Mouse (Mus musculus): ENCODE data around the gene Bahd1. TPM values are rescaled to one million over a fixed set of nuclear protein-coding genes. Genes with fewer than 3 reads are reported as not detected.

Bahd1 gene
- polyA plus RNA-seq, 1 experiment from 2014 or later: 1.7 TPM

DNA sequence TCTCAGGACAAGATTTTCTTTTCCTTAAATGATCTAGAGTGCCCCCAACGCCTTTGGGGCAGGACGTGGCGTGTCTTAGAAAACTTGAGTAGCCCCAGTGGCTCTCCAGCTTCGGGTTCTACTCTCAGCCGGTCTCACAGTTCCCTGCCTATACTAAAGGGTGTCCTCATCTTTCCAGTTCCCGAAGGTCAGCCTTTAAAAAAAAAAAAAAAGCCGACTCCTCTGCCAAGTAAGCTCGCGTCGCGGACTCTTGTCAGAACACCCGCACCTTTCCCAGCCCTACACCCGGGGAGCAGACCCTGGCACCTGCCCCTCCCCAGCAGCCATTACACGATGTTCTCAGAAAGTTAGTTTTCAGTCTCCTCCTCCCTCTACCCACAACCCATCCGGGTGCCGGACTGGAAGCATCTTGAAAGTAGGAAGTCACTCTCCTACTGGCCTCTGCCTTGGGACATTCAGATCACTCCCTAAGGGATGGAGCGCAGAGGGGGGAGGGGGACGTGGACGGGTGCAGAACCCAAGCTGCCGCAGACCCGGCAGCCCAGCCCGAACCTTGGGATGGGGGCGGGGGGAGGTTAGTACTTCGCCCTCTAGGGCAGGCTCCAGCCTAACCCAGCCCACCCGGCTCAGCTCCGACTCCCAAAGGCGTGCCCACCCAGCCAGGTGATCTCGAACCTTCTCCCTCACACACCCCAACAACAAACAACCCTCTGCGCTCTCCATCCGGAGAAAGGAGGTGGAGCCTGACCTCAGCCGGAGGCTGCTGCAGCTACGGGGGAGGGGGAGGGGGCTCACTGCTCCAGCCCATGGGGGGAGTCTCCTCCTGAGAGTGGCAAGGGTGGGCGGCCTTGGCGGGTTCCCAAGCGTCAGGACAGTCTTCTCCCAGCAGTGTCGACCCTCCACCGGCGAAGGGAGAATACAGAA lies 3.9 kb upstream of the Bahd1 start:
- H3K9ac ChIP-seq (ENCODE audit: low read depth, low read length): peak overlapping the region; percentile 27; the same call in 1 of the 2 replicates
- no peaks in the 10 kb centered on the region for H3K9me3 ChIP-seq (ENCODE audit: control insufficient read depth, low read length)
- H3K4me3 ChIP-seq (ENCODE audit: low read depth, low read length): peak overlapping the region; percentile 48
- peaks cover 85% of the 10 kb centered on the region for H3K27me3 ChIP-seq (replicated peaks; ENCODE audit: control insufficient read depth, insufficient read depth, low read length)
- peak overlapping the region; percentile 77 for H3K4me2 ChIP-seq
- H3K27ac ChIP-seq (ENCODE audit: low read depth, low read length): no peak overlapping the region
- DNase-seq (ENCODE audit: low spot score): peak; percentile 55
- no peak for ATAC-seq (replicated peaks; ENCODE audit: low FRiP score)
- H3K36me3 ChIP-seq (ENCODE audit: control insufficient read depth, insufficient read depth, low read length): no peaks in the 10 kb centered on the region
- WGBS: 3% methylated on average over 38 of the region's 38 CpGs
- H3K4me1 ChIP-seq (replicated peaks; ENCODE audit: control insufficient read depth, insufficient read depth, low read length): peaks cover 30% of the 10 kb centered on the region

DNA sequence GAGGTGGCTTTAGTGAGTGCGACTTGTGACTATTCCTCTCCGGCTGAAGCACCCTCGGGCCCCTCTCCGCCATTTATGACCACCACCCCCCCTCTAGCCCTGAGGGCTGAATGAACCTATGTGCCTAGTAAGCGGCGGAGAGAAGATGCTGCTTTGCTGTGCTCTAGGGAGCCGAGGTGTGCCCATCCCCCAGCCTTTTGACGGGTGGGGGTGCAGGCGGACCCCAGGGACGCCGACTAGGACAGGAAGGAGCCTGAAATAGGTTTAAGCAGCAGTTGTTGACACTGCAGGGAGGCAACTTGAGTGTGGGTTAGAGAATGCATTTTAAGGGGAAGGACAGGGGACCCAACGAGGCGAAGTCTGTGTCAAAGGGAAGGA lies 3.3 kb upstream of the Bahd1 start:
- Histone ChIP-seq H3K4me3 (ENCODE audit: low read depth, low read length) (peak overlapping the region; percentile 48), H3K9ac (ENCODE audit: low read depth, low read length) (no peak overlapping the region), H3K9me3 (ENCODE audit: control insufficient read depth, low read length) (no peaks in the 10 kb centered on the region), H3K4me2 (peak overlapping the region; percentile 77), H3K36me3 (ENCODE audit: control insufficient read depth, insufficient read depth, low read length) (no peaks in the 10 kb centered on the region), H3K27me3 (replicated peaks; ENCODE audit: control insufficient read depth, insufficient read depth, low read length) (peaks cover 80% of the 10 kb centered on the region), H3K4me1 (replicated peaks; ENCODE audit: control insufficient read depth, insufficient read depth, low read length) (peaks cover 30% of the 10 kb centered on the region), H3K27ac (ENCODE audit: low read depth, low read length) (no peak overlapping the region)
- 1% methylated on average over 13 of the region's 13 CpGs for WGBS
- DNase-seq (ENCODE audit: low spot score): peak; percentile 44
- ATAC-seq (replicated peaks; ENCODE audit: low FRiP score): no peak

DNA sequence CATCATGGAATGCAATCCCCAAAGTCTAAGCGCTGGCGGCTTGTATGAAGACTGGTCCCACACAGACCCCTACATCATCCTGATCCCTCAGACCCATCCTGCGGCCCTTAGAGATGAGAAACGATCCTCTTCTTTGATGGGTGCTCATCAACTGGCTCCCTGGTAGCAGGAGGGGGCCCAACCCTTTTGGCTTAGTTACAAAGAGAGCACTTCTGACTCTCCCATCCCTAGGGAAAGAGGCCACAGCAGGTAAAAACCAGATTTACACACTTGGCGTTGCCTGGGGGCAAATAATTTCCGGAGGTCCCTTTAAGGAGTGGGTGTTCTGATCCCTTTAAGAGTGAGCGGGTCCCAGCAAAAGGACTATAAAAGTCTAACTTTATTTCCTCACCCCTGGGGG lies 2.8 kb upstream of the Bahd1 start:
- peak overlapping the region; percentile 48 for H3K4me3 ChIP-seq (ENCODE audit: low read depth, low read length)
- ATAC-seq (replicated peaks; ENCODE audit: low FRiP score): no peak
- H3K36me3 ChIP-seq (ENCODE audit: control insufficient read depth, insufficient read depth, low read length): no peaks in the 10 kb centered on the region
- 7% methylated on average over 7 of the region's 7 CpGs for WGBS
- H3K9me3 ChIP-seq (ENCODE audit: control insufficient read depth, low read length): no peaks in the 10 kb centered on the region
- peaks cover 77% of the 10 kb centered on the region for H3K27me3 ChIP-seq (replicated peaks; ENCODE audit: control insufficient read depth, insufficient read depth, low read length)
- H3K4me1 ChIP-seq (replicated peaks; ENCODE audit: control insufficient read depth, insufficient read depth, low read length): peaks cover 31% of the 10 kb centered on the region
- H3K9ac ChIP-seq (ENCODE audit: low read depth, low read length): no peak overlapping the region
- H3K27ac ChIP-seq (ENCODE audit: low read depth, low read length): no peak overlapping the region
- peak overlapping the region; percentile 77 for H3K4me2 ChIP-seq
- DNase-seq (ENCODE audit: low spot score): no peak

DNA sequence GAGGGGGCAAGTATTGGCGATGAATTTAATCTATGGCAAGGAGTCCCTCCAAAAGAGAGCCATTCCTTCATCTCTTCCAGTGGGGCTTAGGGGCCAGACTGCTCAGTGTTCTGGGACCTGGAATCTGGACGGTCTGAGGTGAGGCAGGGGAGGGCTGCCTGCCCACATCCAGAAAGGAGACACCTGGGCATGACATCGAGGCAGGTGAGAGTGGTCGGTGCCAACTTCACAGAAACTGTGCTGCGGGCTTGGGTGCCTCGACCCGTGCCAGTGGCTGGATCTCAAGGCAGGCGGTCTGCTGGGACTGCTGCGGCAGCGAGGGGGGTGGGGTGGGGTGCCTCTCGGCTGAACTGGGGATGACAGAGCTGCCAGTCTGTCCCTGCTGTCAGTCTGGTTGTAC lies 2.4 kb upstream of the Bahd1 start:
- Histone ChIP-seq H3K36me3 (ENCODE audit: control insufficient read depth, insufficient read depth, low read length) (no peaks in the 10 kb centered on the region), H3K4me2 (no peak overlapping the region), H3K4me3 (ENCODE audit: low read depth, low read length) (no peak overlapping the region; the same call in 1 of the 2 replicates), H3K4me1 (replicated peaks; ENCODE audit: control insufficient read depth, insufficient read depth, low read length) (peaks cover 35% of the 10 kb centered on the region), H3K9ac (ENCODE audit: low read depth, low read length) (no peak overlapping the region), H3K9me3 (ENCODE audit: control insufficient read depth, low read length) (no peaks in the 10 kb centered on the region), H3K27ac (ENCODE audit: low read depth, low read length) (no peak overlapping the region), H3K27me3 (replicated peaks; ENCODE audit: control insufficient read depth, insufficient read depth, low read length) (peaks cover 74% of the 10 kb centered on the region)
- 2% methylated on average over 11 of the region's 11 CpGs for WGBS
- DNase-seq (ENCODE audit: low spot score) (no peak), ATAC-seq (replicated peaks; ENCODE audit: low FRiP score) (no peak)

DNA sequence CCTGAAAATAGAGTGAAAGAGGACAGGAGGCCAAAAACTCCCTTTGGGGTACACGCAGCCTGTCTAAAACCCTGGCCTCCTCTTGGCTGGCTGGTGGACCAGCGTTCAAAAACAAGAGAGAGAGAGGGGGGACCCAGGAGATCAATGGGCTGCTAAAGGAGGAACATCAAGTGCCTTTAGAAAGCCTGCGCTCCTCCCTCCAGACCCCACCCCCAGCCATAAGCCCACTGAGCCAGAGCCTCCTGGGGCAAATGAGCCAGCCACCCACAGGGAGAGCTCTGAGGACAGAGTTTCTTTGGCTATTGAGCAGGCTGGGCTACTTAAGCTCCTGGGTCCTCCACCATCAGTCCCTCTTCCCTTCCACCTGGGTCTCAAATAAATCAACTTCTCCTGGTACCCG lies 1.4 kb upstream of the Bahd1 start:
- Histone ChIP-seq H3K4me3 (ENCODE audit: low read depth, low read length) (no peak overlapping the region), H3K27ac (ENCODE audit: low read depth, low read length) (no peak overlapping the region), H3K36me3 (ENCODE audit: control insufficient read depth, insufficient read depth, low read length) (no peaks in the 10 kb centered on the region), H3K9ac (ENCODE audit: low read depth, low read length) (no peak overlapping the region), H3K4me2 (no peak overlapping the region), H3K4me1 (replicated peaks; ENCODE audit: control insufficient read depth, insufficient read depth, low read length) (peaks cover 44% of the 10 kb centered on the region), H3K9me3 (ENCODE audit: control insufficient read depth, low read length) (no peaks in the 10 kb centered on the region), H3K27me3 (replicated peaks; ENCODE audit: control insufficient read depth, insufficient read depth, low read length) (peaks cover 69% of the 10 kb centered on the region)
- 16% methylated on average over 4 of the region's 4 CpGs for WGBS
- ATAC-seq (replicated peaks; ENCODE audit: low FRiP score): no peak
- DNase-seq (ENCODE audit: low spot score): no peak

DNA sequence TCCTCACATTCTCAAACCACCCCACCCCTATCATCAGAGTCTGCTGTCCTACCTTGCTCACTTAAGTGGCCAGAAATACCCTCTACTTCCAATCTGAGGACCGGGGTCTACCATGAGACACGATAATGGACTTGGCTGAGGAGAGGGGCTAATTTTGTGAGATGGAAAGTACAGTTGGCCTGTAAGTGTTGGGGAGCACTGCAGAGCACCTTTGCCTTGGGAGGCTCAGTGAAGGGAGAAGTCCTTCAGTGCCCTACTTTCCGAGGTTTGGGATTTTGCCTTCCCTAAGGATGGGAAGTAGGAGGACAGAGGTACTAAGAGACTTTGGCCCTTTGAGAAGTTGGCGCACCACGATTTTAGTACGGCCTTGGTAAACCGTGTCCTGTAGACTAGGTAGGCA lies 871 bp upstream of the Bahd1 start:
- Histone ChIP-seq H3K9me3 (ENCODE audit: control insufficient read depth, low read length) (no peaks in the 10 kb centered on the region), H3K36me3 (ENCODE audit: control insufficient read depth, insufficient read depth, low read length) (no peaks in the 10 kb centered on the region), H3K9ac (ENCODE audit: low read depth, low read length) (no peak overlapping the region), H3K27me3 (replicated peaks; ENCODE audit: control insufficient read depth, insufficient read depth, low read length) (peaks cover 65% of the 10 kb centered on the region), H3K27ac (ENCODE audit: low read depth, low read length) (no peak overlapping the region), H3K4me2 (no peak overlapping the region), H3K4me3 (ENCODE audit: low read depth, low read length) (no peak overlapping the region), H3K4me1 (replicated peaks; ENCODE audit: control insufficient read depth, insufficient read depth, low read length) (peaks cover 50% of the 10 kb centered on the region)
- ATAC-seq (replicated peaks; ENCODE audit: low FRiP score): no peak
- no peak for DNase-seq (ENCODE audit: low spot score)
- WGBS: 13% methylated on average over 7 of the region's 7 CpGs

DNA sequence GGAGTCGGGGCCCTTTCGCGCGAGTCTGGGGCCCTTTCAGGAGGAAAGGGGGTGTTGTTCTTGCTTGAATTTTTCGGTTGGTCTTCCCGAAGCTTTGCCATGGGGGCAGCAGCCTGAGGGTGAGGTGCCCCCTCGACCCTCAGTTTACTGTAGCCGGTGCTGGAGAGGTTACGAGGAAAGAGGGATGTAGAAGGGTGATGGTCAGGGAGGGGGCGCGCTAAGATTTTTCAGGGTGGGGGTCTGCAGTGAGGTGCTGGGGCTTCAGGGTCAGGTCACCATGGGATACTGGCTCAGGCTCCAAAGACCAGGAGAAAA lies 606 bp downstream of the Bahd1 start:
- DNase-seq (ENCODE audit: low spot score): peak; percentile 41
- H3K4me1 ChIP-seq (replicated peaks; ENCODE audit: control insufficient read depth, insufficient read depth, low read length): peaks cover 61% of the 10 kb centered on the region
- 2% methylated on average over 11 of the region's 11 CpGs for WGBS

DNA sequence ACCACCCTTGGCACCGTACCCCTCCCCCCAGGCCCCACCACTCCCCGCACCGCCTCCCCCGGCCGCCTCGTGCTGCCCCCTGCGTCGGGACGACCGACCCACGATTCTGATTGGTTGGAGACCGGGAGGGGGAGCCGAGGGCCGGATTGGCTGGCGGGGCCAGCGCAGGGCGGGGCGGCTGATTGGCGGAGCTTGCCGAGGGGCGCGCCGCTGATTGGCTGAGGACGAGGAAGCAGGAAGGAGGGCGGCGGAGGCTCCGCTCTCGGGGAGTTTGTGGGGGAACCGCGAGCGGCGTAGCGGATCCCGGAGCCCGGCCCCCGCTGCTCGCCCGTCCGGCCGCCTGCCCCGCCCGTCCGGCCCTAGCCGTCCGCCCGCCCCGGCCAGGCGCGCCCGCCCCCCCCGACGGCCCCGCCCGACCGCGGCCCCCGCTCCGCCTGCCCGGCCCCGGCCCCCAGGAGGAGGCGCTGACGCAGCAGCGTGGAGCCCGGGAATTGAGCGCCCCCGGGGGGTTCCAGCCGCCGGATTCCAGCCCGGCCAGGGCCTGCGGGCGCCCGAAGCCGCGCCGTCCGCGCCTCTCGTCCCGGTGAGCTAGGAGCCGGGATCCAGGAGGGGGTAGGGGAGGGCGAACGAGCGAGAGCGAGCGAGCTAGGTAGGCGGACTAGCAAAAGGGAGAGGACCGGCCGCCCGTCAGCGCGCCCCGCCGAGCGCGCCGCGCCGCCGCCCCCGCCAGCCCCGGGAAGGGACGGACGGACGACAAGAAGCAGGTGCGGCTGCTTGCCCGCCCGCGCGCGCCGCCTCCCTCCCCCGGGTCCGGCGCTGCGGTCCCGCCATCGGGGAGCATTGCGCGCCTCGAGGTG lies 1.2 kb downstream of the Bahd1 start:
- ATAC-seq (replicated peaks; ENCODE audit: low FRiP score) (peak; percentile 91), DNase-seq (ENCODE audit: low spot score) (peak; percentile 98)
- Histone ChIP-seq H3K9me3 (ENCODE audit: control insufficient read depth, low read length) (no peaks in the 10 kb centered on the region), H3K9ac (ENCODE audit: low read depth, low read length) (peak overlapping the region; percentile 92), H3K4me3 (ENCODE audit: low read depth, low read length) (peak overlapping the region; percentile 97), H3K27me3 (replicated peaks; ENCODE audit: control insufficient read depth, insufficient read depth, low read length) (peaks cover 44% of the 10 kb centered on the region), H3K27ac (ENCODE audit: low read depth, low read length) (peak overlapping the region; percentile 93), H3K4me1 (replicated peaks; ENCODE audit: control insufficient read depth, insufficient read depth, low read length) (peaks cover 60% of the 10 kb centered on the region), H3K4me2 (peak overlapping the region; percentile 100), H3K36me3 (ENCODE audit: control insufficient read depth, insufficient read depth, low read length) (no peaks in the 10 kb centered on the region)
- under 1% methylated on average over 98 of the region's 120 CpGs for WGBS

More for the DNA sequence above, 606 bp downstream of the Bahd1 start:
- H3K9me3 ChIP-seq (ENCODE audit: control insufficient read depth, low read length): no peaks in the 10 kb centered on the region
- H3K27me3 ChIP-seq (replicated peaks; ENCODE audit: control insufficient read depth, insufficient read depth, low read length): peaks cover 50% of the 10 kb centered on the region
- H3K27ac ChIP-seq (ENCODE audit: low read depth, low read length): peak overlapping the region; percentile 38
- H3K4me3 ChIP-seq (ENCODE audit: low read depth, low read length): peak overlapping the region; percentile 97
- no peak for ATAC-seq (replicated peaks; ENCODE audit: low FRiP score)
- peak overlapping the region; percentile 100 for H3K4me2 ChIP-seq
- no peaks in the 10 kb centered on the region for H3K36me3 ChIP-seq (ENCODE audit: control insufficient read depth, insufficient read depth, low read length)
- H3K9ac ChIP-seq (ENCODE audit: low read depth, low read length): peak overlapping the region; percentile 92

Data from liver, embryonic 11.5 days (tissue).